Mouse (Mus musculus) lung, adult 2 months (tissue): ENCODE data around the gene Aff2.

ENCODE experiments used
- CTCF ChIP-seq: fragments of 200-500 bp; IDR thresholded peaks from 2 replicates; pipeline ENCODE4 v1.5.1; 2011; ENCODE audit warnings: mild to moderate bottlenecking, low read length, control low read depth; ENCODE audit not compliant: insufficient read depth
- POLR2A ChIP-seq: fragments of 200-500 bp; IDR thresholded peaks from 2 replicates; pipeline ENCODE4 v1.6.1; 2011; ENCODE audit warnings: low read depth, mild to moderate bottlenecking, control low read depth, low read length, borderline replicate concordance; ENCODE audit errors: extremely low read depth

DNA sequence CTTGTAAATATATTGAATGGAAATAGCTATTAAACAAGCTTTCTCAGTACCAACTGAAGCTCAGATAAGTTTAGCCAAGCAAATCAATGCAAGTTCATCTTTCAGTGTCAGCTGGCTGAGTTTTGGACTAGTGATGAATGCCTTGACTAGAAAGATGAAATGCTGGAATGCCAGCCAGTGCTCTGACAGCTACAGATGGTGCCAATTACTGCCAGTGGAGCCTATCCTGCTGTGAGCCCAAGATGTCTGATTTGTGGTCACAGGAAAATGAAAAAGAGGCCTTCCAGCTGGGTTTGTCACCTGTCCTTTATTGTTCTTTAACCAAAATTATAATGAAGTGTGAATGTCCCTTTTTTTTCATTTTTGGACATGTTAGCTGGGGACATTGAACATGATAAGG is 248.7 kb downstream of the Aff2 start:
- TF ChIP-seq CTCF (no peak), POLR2A (no peak)
